Mouse (Mus musculus): ENCODE results near the gene Adamtsl3.

- TF ChIP-seq CTCF (IDR thresholded peaks at IDR 0.05; ENCODE audit: extremely low read depth, insufficient read depth, low read length) (0 out of 2 replicates have a peak, but pooled peaks have one; percentile 20), POLR2A (IDR thresholded peaks at IDR 0.05; ENCODE audit: extremely low read depth, insufficient read depth, low read length) (no peak)
These were observed 197.7 kb downstream of the Adamtsl3 start for GRCm38 (mm10) chr7:82533188-82533587.

Measured in cortical plate, adult 2 months (tissue).